Mouse (Mus musculus): ENCODE data around the gene Tnfsf10.

Tnfsf10 gene

GRCm38 (mm10) chr3:27306815-27307214 lies 10.0 kb upstream of the Tnfsf10 start:
- DNase-seq (ENCODE audit: low spot score): no peak

DNA sequence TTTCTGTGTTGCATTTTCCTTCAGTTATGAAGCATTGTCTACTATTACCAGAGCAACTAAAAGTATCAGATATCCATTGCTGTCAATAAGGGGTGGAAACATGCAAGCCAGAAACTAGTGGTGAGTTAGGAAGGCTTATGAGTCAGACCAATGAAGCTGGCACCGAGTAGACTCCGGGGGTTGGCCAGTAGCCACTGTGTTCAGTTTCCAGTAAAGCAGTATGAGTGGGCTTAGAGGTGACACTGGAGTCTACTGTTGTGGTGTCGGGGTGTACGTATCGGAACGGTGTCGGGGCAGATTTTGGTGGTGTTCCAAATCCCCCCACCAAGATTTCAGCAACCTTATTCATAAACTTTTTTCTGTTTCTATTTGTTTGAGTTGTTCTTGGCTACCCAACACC lies 5.9 kb upstream of the Tnfsf10 start:
- DNase-seq (ENCODE audit: low spot score): no peak

GRCm38 (mm10) chr3:27311475-27311874 lies 5.4 kb upstream of the Tnfsf10 start:
- DNase-seq (ENCODE audit: low spot score): no peak

- peak; percentile 22 for DNase-seq (ENCODE audit: low spot score)
Measured at GRCm38 (mm10) chr3:27314506-27315164, 2.2 kb upstream of the Tnfsf10 start.

DNA sequence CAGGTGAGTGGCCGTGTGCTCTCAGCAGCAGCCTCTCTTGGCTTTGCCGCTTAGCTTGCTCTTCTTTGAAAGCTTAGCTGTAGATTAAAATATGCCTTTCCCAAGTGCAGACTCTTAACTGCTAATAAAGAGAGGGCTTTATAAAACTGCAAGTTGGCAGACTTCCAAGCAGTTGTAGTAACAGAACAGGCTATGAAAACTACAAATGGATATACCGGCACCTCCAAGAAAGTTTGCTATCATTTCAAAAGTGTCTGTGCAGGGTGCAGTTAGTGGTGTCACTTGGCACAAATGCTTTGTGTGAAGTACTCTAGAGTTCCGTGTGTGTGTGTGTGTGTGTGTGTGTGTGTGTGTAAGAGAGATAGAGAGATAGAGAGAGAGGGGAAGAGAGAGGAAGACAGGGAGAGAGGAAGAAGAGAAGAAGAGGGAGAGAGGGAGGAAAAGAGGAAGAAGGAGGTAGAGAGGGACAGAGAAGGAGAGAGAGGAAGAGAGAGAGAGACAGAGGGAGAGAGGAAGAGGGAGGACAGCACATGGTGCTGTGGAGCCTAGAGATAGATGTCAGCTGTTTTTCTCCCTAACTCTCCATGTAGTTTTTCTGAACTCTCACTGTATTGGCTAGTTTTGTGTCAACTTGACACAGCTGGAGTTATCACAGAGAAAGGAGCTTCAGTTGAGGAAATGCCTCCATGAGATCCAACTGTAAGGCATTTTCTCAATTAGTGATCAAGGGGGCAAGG lies 628 bp downstream of the Tnfsf10 start:
- no peak for DNase-seq (ENCODE audit: low spot score)

GRCm38 (mm10) chr3:27319650-27320049 lies 2.8 kb downstream of the Tnfsf10 start:
- no peak for DNase-seq (ENCODE audit: low spot score)

DNA sequence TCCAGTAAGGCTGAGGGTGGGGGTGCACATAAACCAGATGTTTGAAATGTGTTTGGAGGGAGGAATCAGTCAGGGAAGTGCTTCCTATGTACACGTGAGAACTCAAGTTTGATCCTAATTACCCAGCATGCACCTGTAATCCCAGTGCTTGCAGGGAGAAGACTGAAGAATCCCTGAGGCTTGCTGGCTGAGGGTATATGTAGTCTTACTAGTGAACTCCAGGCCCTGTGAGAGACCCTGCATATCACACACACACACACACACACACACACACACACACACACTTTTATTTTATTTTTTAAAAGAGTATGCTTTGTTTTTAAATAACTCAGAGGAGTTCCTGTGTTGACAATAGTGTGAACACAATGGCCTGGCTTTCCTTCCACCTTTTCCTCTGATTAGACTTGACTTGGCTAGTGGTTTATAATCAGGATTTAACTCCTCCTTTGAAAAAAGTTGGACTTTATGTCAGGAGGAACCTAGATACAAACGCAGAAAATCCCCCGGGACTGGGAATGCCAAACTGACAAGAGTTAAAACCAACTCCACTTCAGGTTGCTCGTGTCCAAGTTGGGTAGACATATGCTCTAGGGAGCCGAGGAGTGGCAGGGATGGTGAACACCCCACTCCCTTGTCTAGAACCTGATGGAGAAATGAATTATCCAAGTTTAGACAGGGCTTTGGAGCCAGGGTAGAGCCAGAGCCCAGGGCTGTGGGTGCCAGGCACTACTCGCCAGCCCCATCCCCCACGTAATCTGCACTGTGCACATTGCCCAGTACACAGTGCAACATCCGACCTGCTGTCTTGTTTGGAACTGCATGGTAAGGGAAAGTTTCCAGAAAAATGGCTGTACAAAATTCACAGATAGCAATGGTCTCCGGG lies 4.0 kb downstream of the Tnfsf10 start:
- no peak for DNase-seq (ENCODE audit: low spot score)

- DNase-seq (ENCODE audit: low spot score): peak; percentile 19
Measured at GRCm38 (mm10) chr3:27322591-27322990, 5.8 kb downstream of the Tnfsf10 start.

- no peak for DNase-seq (ENCODE audit: low spot score)
Measured at GRCm38 (mm10) chr3:27323551-27323950, 6.7 kb downstream of the Tnfsf10 start.

GRCm38 (mm10) chr3:27326633-27327191 lies 9.9 kb downstream of the Tnfsf10 start:
- DNase-seq (ENCODE audit: low spot score): no peak

- no peak for DNase-seq (ENCODE audit: low spot score)
Measured at GRCm38 (mm10) chr3:27330706-27331105, 13.9 kb downstream of the Tnfsf10 start.

GRCm38 (mm10) chr3:27338437-27338836 lies 21.6 kb downstream of the Tnfsf10 start:
- DNase-seq (ENCODE audit: low spot score): peak; percentile 17

GRCm38 (mm10) chr3:27338887-27339286 lies 22.1 kb downstream of the Tnfsf10 start:
- no peak for DNase-seq (ENCODE audit: low spot score)

DNA sequence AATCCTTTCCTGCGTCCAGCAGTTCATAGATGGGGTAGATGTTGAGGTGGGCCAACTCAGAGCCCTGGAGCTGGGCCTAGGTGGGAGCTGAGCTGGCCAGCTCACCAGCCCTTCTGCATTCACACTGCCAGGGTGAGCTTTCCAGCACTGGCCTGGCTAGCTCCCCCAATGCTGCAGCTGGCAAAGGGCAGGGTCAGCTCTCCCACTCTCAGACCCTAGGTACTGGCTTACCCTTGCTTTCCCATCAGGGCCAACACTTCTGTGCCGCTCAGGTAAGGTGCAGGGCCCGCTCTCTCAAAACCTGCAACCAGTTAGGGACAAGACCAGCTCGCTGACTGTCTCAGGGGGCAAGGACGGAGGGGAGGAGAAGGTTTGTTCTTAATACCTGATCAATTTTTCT lies 23.9 kb downstream of the Tnfsf10 start:
- DNase-seq (ENCODE audit: low spot score): no peak

DNA sequence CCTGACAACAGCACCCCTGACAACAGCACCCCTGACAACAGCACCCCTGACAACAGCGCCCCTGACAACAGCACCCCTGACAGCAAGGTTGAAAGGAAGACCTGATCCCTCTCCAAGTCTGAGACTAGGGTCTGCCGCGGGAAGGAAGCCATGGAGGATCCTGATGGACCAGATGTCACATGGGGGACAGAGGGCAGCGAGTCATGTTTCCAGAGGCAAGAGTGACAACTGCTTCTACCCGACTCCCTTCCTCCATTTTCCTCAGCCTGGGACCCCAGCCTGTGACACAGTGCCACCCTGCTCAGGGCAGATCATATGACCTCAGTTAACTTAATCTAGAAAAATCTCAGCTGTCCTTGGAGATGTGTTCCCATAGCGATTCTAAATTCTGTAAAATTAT lies 25.6 kb downstream of the Tnfsf10 start:
- no peak for DNase-seq (ENCODE audit: low spot score)

DNA sequence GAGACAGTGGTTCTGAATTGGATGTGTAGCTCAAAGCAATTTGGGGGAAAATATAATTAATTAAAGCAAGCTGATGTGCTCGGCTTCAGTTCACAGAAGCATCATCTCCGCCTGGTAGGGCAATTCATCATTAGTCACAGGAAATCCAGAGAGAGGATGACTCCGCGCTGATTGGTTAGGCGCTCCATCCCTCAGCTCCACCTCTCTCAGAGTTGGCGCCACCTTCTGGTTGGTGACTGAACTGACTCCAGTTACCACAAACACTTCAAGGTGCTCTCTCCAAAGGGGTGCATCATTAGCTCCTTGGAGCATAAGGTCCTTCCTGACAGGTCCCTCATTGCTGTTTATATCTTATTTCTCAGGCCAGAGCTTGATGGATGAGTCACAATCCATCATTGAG lies 28.7 kb downstream of the Tnfsf10 start:
- DNase-seq (ENCODE audit: low spot score): peak; percentile 74

GRCm38 (mm10) chr3:27348462-27348861 lies 31.6 kb downstream of the Tnfsf10 start:
- no peak for DNase-seq (ENCODE audit: low spot score)

DNA sequence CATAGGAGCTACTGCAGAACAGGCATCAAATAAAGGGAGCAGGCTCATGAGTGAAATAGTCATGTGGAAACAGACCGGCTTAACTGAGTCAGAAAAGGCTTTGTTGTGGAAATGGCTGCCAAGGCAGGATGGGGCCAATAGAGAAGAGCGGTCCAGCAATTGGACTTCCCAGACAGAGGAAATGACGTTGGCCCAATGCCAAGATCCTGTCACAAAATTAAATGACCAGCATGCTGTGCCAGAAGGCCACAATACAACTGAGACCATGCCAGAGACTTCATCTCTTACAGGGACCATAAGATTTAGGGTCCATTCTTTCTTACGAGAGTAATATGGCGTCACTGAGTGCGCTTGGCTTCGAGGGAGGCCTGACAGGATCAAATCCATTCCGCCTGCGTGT lies 34.3 kb downstream of the Tnfsf10 start:
- no peak for DNase-seq (ENCODE audit: low spot score)

GRCm38 (mm10) chr3:27359100-27359720 lies 42.4 kb downstream of the Tnfsf10 start:
- DNase-seq (ENCODE audit: low spot score): no peak

DNA sequence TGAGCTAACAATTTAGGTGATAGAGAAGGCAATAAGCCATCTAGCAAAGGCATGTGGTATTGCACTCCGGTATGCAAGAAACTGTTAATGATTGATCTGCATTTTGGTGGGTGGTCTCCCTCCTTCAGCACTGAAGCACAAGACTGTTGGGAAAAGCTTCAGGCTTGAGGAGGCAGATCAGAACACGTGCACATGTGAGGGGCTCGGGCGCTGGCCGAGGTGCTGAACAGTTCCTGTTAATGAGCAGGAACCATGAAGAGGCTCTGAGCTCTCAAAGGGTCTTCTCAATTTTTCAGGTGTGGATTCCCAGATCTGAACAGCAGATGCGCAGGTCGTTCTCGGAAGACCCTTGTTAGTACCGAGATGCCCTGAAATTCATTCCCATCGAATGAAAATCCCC lies 53.3 kb downstream of the Tnfsf10 start:
- no peak for DNase-seq (ENCODE audit: low spot score)

DNA sequence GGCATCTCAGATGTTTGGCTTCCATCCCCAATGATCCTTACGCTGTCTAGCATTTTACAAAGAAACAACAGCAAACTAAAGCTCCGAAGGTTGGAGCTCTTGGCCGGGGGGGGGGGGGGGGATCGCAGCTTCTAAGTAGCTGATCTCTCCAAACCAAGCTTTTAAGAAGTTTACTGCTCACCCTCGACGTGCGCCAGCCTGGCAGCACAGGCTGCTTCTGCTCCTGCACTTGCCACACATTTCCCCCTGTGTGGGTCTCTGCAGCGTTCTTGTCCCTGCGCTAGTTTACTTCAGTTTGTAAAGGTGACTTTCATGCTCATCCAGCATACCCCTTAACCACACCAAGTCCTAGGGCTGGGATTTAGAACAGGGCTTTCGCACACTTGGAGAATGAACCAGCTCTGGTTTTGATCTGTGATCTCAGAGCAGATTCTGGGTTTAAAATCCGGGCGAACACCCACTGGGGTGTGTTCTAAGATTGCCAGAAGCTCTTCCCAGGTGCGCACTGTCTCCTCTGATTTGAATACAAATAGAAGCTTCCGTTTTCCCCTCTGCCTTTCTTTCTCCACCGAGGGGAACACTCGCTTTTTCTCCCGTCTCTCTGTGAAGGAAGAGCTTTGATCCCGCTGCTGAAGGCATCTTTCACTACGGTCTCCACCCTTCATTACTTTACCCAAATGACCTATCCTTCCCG lies 53.9 kb downstream of the Tnfsf10 start:
- DNase-seq (ENCODE audit: low spot score): no peak

DNA sequence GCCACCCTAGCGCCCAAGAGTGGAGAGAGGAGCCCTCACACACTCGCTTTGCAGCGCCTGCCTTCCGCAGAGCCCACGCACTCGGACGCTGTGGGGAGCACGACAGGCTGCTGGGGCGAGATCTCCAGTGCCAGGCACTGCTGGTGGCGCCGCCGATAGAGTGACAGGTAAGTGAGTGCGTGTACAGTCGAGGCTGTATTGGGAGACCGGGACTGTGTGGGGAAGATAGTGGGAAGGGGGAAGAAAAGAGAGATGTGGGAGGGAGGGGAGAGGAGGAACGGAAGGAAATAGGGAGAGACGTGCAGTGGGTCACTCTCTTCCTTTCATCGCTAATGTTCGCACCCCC lies 54.4 kb downstream of the Tnfsf10 start, which contains the start of gene Ghsr:
Ghsr (plus strand) TSS at position 76 of the 346 bp plus-strand sequence.
- DNase-seq (ENCODE audit: low spot score): no peak
